Mouse (Mus musculus): ENCODE data around the gene Ngrn. TPM values are rescaled to one million over a fixed set of nuclear protein-coding genes. Genes with fewer than 3 reads are reported as not detected.

The Ngrn gene
- total RNA-seq (2021) = 10 to 100 TPM; 40.8 to 45.3 TPM
- long read RNA-seq, experiment 1, transcript Ngrn-202 (2 exons, 1,709 nt) = minor isoform, 12 of 27 reads
- long read RNA-seq, experiment 1, transcript Ngrn-201 (3 exons, 1,317 nt) = major isoform, 13 of 27 reads
- long read RNA-seq, experiment 1, partial matches to known transcripts = 0 of 27 reads
- long read RNA-seq, experiment 1, other reads (novel, unspliced or antisense) = 2 of 27 reads
- long read RNA-seq, experiment 2, transcript Ngrn-201 (3 exons, 1,317 nt) = minor isoform, 8 of 23 reads
- long read RNA-seq, experiment 2, transcript Ngrn-202 (2 exons, 1,709 nt) = major isoform, 13 of 23 reads
- long read RNA-seq, experiment 2, partial matches to known transcripts = 0 of 23 reads
- long read RNA-seq, experiment 2, other reads (novel, unspliced or antisense) = 2 of 23 reads

DNA sequence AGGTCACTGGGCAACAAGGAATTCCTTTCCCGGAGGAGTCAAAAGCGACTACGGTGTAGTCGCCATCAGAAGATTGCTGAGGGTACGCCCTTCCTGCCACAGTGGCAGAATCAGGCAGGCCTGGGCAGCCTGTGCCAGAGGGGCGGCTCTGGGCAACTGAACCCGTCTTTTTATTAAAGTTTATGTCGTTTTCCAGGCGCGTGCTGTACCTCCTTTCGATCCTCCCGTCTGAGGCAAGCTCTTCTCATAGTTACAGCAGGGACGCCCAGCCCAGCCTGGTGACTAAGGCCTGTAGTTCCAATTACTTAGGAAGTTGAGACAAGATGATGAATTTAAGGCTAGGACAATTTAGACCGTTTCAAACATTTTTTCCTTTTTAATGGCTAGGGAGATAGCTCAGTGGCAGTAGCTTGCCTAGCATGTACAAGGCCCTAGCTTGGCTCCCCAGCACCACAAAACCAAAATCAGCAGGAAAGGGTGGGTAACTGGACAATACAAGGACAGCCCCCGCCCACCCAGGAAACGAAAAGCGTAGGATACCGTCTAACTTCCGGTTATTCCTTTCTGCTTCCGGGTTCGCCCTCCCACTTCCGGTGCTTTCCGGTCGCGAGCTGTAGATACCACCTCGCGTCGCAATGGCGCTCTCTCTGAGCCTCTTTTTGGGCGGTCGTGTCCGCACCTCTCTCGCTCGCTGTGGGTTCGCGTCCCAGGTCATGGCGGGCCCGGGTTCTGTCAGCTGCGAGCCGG, at the start of gene Ngrn:
TSS of gene Ngrn (plus strand) at position 591 of the 747 bp plus-strand sequence.
- Histone ChIP-seq H3K4me3 (peak within 1 kb of the TSS; percentile 79), H3K27ac (peak within 1 kb of the TSS; percentile 85)

GRCm38 (mm10) chr7:80213604-80214003, 47.4 kb upstream of the Ngrn start:
- Histone ChIP-seq H3K27ac (no peak overlapping the region), H3K4me3 (no peak overlapping the region)
- DNase-seq (ENCODE audit: extremely low spot score in 1 of 2, low spot score in 2 of 2) = no peak
- intact Hi-C loops (cut with DNase I) = loop anchor here (2.0 kb wide), 1 partner anchor 73 kb away; no protein-coding TSS in a partner anchor
- no peak for TF ChIP-seq CTCF (IDR thresholded peaks at IDR 0.05)

More for the DNA sequence above, at the start of gene Ngrn:
- TF ChIP-seq CTCF (IDR thresholded peaks at IDR 0.05) = no peak; the same call in 1 of the 2 replicates
- intact Hi-C loops (cut with DNase I) = no loop called here
- DNase-seq (ENCODE audit: extremely low spot score in 1 of 2, low spot score in 2 of 2) = peak; percentile 79 to 84

GRCm38 (mm10) chr7:80214459-80214858, 46.6 kb upstream of the Ngrn start:
- intact Hi-C loops (cut with DNase I) = loop anchor here (2.0 kb wide), 1 partner anchor 74 kb away; no protein-coding TSS in a partner anchor

GRCm38 (mm10) chr7:80215398-80215797, 45.6 kb upstream of the Ngrn start:
- peak; percentile 63 to 72 for DNase-seq (ENCODE audit: extremely low spot score in 1 of 2, low spot score in 2 of 2)
- intact Hi-C loops (cut with DNase I) = loop anchor here (2.0 to 5.0 kb wide), 2 partner anchors 58 to 75 kb away; no protein-coding TSS in a partner anchor
- peak; percentile 91 for TF ChIP-seq CTCF (IDR thresholded peaks at IDR 0.05)
- Histone ChIP-seq H3K4me3 (no peak overlapping the region), H3K27ac (no peak overlapping the region)

More at GRCm38 (mm10) chr7:80214459-80214858, 46.6 kb upstream of the Ngrn start:
- H3K4me3 ChIP-seq = no peak overlapping the region
- DNase-seq (ENCODE audit: extremely low spot score in 1 of 2, low spot score in 2 of 2) = no peak
- no peak overlapping the region for H3K27ac ChIP-seq
- no peak for TF ChIP-seq CTCF (IDR thresholded peaks at IDR 0.05)

DNA sequence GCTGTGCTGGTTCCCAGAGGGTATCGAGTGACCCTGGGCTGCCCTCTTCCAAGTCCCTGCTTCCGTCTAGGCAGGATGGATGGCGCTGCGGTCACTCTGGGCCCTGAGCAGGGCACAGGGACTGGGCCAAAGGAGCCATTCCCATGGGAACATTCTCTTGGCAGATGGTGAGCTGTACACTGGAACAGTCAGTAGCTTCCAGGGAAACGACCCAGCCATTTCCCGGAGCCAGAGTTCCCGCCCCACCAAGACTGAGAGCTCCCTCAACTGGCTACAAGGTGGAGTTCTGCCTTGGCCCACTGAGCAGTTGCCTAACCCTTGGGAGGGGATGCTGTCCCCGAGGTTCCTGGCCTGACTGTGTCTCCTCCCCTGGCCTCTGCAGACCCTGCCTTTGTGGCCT, 44.4 kb upstream of the Ngrn start:
- Histone ChIP-seq H3K27ac (no peak overlapping the region), H3K4me3 (no peak overlapping the region)
- DNase-seq (ENCODE audit: extremely low spot score in 1 of 2, low spot score in 2 of 2) = peak in 1 of 2 experiments; percentile 44
- intact Hi-C loops (cut with DNase I) = loop anchor here (5.0 kb wide), 1 partner anchor 59 kb away; no protein-coding TSS in a partner anchor
- peak; percentile 19 for TF ChIP-seq CTCF (IDR thresholded peaks at IDR 0.05)

DNA sequence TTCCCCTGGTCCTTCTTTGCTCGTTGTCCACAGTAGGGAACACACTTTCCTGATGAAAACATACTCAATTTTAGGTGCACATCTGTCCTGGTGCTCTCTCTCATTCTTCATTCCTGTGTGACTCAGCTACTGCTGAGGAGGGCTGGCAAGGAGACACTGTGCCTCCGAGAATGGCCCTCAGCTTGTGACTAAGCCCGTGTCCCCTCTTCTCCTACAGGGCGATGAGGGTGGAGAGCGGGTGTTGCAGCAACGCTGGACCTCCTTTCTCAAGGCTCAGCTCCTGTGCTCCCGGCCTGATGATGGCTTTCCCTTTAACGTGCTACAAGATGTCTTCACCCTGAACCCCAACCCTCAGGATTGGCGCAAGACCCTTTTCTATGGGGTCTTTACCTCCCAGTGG, 42.3 kb upstream of the Ngrn start:
- no peak for DNase-seq (ENCODE audit: extremely low spot score in 1 of 2, low spot score in 2 of 2)
- intact Hi-C loops (cut with DNase I) = loop anchor here (5.0 kb wide), 1 partner anchor 61 kb away; no protein-coding TSS in a partner anchor
- Histone ChIP-seq H3K27ac (no peak overlapping the region), H3K4me3 (no peak overlapping the region)
- no peak for TF ChIP-seq CTCF (IDR thresholded peaks at IDR 0.05)

GRCm38 (mm10) chr7:80220237-80220797, 40.7 kb upstream of the Ngrn start:
- DNase-seq (ENCODE audit: extremely low spot score in 1 of 2, low spot score in 2 of 2) = no peak
- no peak for TF ChIP-seq CTCF (IDR thresholded peaks at IDR 0.05)
- no peak overlapping the region for H3K4me3 ChIP-seq
- no peak overlapping the region for H3K27ac ChIP-seq
- intact Hi-C loops (cut with DNase I) = no loop called here

DNA sequence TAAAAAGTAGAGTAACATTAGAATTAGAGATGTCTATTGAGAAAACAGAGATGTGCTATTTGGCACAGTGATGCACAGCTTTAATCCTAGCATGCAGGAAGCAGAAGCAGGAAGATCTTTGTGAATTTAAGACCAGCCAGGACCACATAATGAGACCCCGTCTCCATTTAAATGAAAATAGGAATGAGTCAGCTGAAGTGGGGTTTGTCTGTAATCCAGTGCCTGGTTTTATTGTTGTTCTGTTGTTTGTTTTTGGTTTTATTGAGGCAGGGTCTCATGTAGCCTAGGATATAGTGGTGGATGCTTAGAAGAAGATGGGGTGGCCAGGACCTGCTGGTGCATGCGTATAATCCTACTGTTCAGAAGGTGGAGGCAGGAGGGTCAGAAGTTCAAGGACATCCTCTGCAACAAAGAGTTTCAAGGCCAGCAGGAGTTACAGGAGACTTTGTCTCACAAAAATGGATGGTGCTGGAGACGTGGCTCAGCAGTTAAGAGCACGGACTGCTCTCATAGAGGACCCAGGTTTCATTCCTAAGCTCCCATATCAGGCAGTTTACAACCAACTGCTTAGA, 39.8 kb upstream of the Ngrn start:
- no peak for TF ChIP-seq CTCF (IDR thresholded peaks at IDR 0.05)
- intact Hi-C loops (cut with DNase I) = no loop called here

GRCm38 (mm10) chr7:80227065-80227464, 34.0 kb upstream of the Ngrn start:
- Histone ChIP-seq H3K27ac (no peak overlapping the region), H3K4me3 (no peak overlapping the region)
- TF ChIP-seq CTCF (IDR thresholded peaks at IDR 0.05) = no peak; the same call in none of the 2 replicates
- intact Hi-C loops (cut with DNase I) = no loop called here
- DNase-seq (ENCODE audit: extremely low spot score in 1 of 2, low spot score in 2 of 2) = no peak

More for the DNA sequence above, 39.8 kb upstream of the Ngrn start:
- Histone ChIP-seq H3K4me3 (no peak overlapping the region), H3K27ac (no peak overlapping the region)
- DNase-seq (ENCODE audit: extremely low spot score in 1 of 2, low spot score in 2 of 2) = no peak

- Histone ChIP-seq H3K27ac (no peak overlapping the region), H3K4me3 (no peak overlapping the region)
- TF ChIP-seq CTCF (IDR thresholded peaks at IDR 0.05) = no peak
- intact Hi-C loops (cut with DNase I) = no loop called here
- no peak for DNase-seq (ENCODE audit: extremely low spot score in 1 of 2, low spot score in 2 of 2)
These were observed 30.8 kb upstream of the Ngrn start for GRCm38 (mm10) chr7:80230196-80230595.

- intact Hi-C loops (cut with DNase I) = no loop called here
- no peak for DNase-seq (ENCODE audit: extremely low spot score in 1 of 2, low spot score in 2 of 2)
- TF ChIP-seq CTCF (IDR thresholded peaks at IDR 0.05) = no peak
- Histone ChIP-seq H3K4me3 (peak overlapping the region; percentile 77), H3K27ac (peak overlapping the region; percentile 63)
These were observed 29.0 kb upstream of the Ngrn start for GRCm38 (mm10) chr7:80231971-80232488.
